ENCODE assay signal across 10 mouse cellular contexts in genomic region chr10:90966821-90967220, GRCm38 (mm10).
DNase-seq lines count a peak whose midpoint lies in the region; ATAC-seq lines count a peak whose summit lies in the region.
"Had no signal": no experiment of that assay in that cellular context is flagged by ENCODE, and none has a peak within 500 bp of the region (broad histone marks: within the 10 kb centered on the region; RNA-seq: fewer than 3 reads in every experiment).

No protein-coding gene starts in this region.

- peak overlapping the region; percentile 25; the same call in 1 of the 2 replicates for H3K4me3 ChIP-seq in limb, embryonic 10.5 days
- H3K4me3 ChIP-seq: embryonic facial prominence, embryonic 12.5 days; limb, embryonic 15.5 days had no signal

- no peak overlapping the region for H3K27ac ChIP-seq in limb, embryonic 10.5 days
- H3K27ac ChIP-seq: embryonic facial prominence, embryonic 12.5 days; limb, embryonic 15.5 days had no signal

- ATAC-seq in cerebellum, adult (ENCODE audit: insufficient number of reproducible peaks, low FRiP score, low TSS enrichment), result peak; percentile 71
- 0 out of 2 replicates have a peak, but pooled peaks have one; percentile 24 for ATAC-seq in granulocyte monocyte progenitor cell, adult 5-6 weeks (replicated peaks; ENCODE audit: poor library complexity, severe bottlenecking)

- peaks cover 70% of the 10 kb centered on the region for H3K27me3 ChIP-seq in limb, embryonic 10.5 days (ENCODE audit: low read depth, poor library complexity, severe bottlenecking)

- peaks cover 33% of the 10 kb centered on the region for H3K4me1 ChIP-seq in limb, embryonic 10.5 days

- no peaks in the 10 kb centered on the region for H3K9me3 ChIP-seq in limb, embryonic 10.5 days (replicated peaks)
- H3K9me3 ChIP-seq: embryonic facial prominence, embryonic 12.5 days; limb, embryonic 15.5 days had no signal

- DNase-seq in cerebellum, postnatal 14 days, result peak; percentile 72 to 75
- DNase-seq in limb, embryonic 10.5 days (ENCODE audit: low spot score), result peak; percentile 44
- DNase-seq in spleen, postnatal 10 days (ENCODE audit: low spot score in 2 of 2), result no peak
- no peak for DNase-seq in thymus, postnatal 36 days
- no peak for DNase-seq in urinary bladder, adult 2 months (ENCODE audit: low spot score)
- no peak for DNase-seq in urinary bladder, postnatal 14 days (ENCODE audit: low spot score)

- no peaks in the 10 kb centered on the region for H3K36me3 ChIP-seq in limb, embryonic 10.5 days
- H3K36me3 ChIP-seq: embryonic facial prominence, embryonic 12.5 days; limb, embryonic 15.5 days had no signal

- WGBS in limb, embryonic 10.5 days, result 8% methylated on average over 9 of the region's 9 CpGs

Comparison
In these comparisons a context has a peak if more than half of its experiments do, and no peak if none do; other contexts are left out.
1. DNase-seq: peak in cerebellum, postnatal 14 days (2 of 2) and limb, embryonic 10.5 days (single experiment); none in spleen, postnatal 10 days (0 of 2), thymus, postnatal 36 days (0 of 2), urinary bladder, adult 2 months (single experiment) and urinary bladder, postnatal 14 days (single experiment).